Mouse (Mus musculus) heart, postnatal 0 days (tissue): Measurements from ENCODE around the gene Ywhag.

Experiments used
- CTCF ChIP-seq: IDR thresholded peaks from 2 replicates; pipeline ENCODE4 v1.5.1; 2016; ENCODE audit warnings: antibody characterized with exemption, control low read depth, low read depth
- EP300 ChIP-seq: IDR thresholded peaks from 2 replicates; pipeline ENCODE4 v1.6.1; 2016; ENCODE audit warnings: antibody characterized with exemption, low read depth

DNA sequence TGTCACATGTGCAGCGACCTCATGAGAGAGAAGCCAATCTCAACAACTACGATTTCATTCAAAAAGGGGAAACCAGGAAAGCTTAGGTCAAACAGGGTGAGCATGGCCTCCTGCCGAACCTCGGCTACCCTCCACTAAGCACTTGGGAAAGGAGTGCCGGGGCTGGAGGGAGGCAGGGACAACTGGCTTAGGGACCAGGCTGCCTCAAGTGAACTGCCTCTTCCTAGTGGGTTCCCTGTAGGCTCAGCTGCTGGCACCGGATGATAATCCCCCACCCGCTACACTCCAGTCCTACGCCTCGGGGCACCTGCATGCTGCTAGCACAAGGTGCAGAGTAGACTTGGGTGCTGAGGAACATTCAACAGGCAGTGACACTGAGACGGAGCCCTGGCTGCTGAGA is 24.8 kb downstream of the Ywhag start:
- TF ChIP-seq EP300 (no peak), CTCF (no peak)
